Mouse (Mus musculus) forebrain, embryonic 10.5 days (tissue): ENCODE measurements around the gene Accs. TPM values are rescaled to one million over a fixed set of nuclear protein-coding genes. Genes with fewer than 3 reads are reported as not detected.
A peak's percentile ranks its signal among the peaks of the same experiment; 100 is the strongest.

ENCODE experiments used
- DNase-seq: peaks from one replicate; pipeline ENCODE4 v3.0.0-alpha.2; 2017; ENCODE audit warnings: low spot score; ENCODE audit errors: extremely low spot score
- H3K27ac ChIP-seq: fragments of 300-500 bp; sonication (generic); 2 replicates; pipeline ENCODE4 v1.5.1; 2016; ENCODE audit warnings: mild to moderate bottlenecking
- H3K27me3 ChIP-seq: fragments of 300-500 bp; sonication (generic); 2 replicates; pipeline ENCODE4 v1.6.1; 2016; ENCODE audit warnings: mild to moderate bottlenecking; ENCODE audit not compliant: poor library complexity, severe bottlenecking
- H3K36me3 ChIP-seq: fragments of 300-500 bp; sonication (generic); replicated peaks from 2 replicates; pipeline ENCODE4 v1.6.1; 2016; ENCODE audit warnings: mild to moderate bottlenecking, moderate library complexity
- H3K4me1 ChIP-seq: fragments of 300-500 bp; sonication (generic); 2 replicates; pipeline ENCODE4 v1.6.1; 2016
- H3K4me3 ChIP-seq: fragments of 300-500 bp; sonication (generic); 2 replicates; pipeline ENCODE4 v1.5.1; 2016; ENCODE audit warnings: mild to moderate bottlenecking, moderate library complexity
- H3K9me3 ChIP-seq: fragments of 300-500 bp; sonication (generic); 2 replicates; pipeline ENCODE4 v1.6.1; 2016; ENCODE audit warnings: mild to moderate bottlenecking, moderate library complexity
- WGBS: fragments of 180-500 bp; shearing (Covaris S2); methylation state at CpG from one replicate; pipeline ENCODE4 v1.1.7; 2016; 5-methylcytosine and 5-hydroxymethylcytosine counted together
- polyA plus RNA-seq: library from polyadenylated mRNA; unstranded; fragments of >200 nt; fragmentation: Nextera tagmentation; extraction: Ambion mirVana; gene quantifications from 2 replicates; pipeline ENCODE4 v1.2.1, GENCODE M21; 2016

The Accs gene
- polyA plus RNA-seq, 1 experiment from 2014 or later = 8.8 TPM

GRCm38 (mm10) chr2:93805523-93805922, 44.2 kb downstream of the Accs start:
- no peak for DNase-seq
- Histone ChIP-seq H3K4me3 (no peak overlapping the region), H3K9me3 (no peaks in the 10 kb centered on the region), H3K27ac (no peak overlapping the region), H3K27me3 (no peaks in the 10 kb centered on the region), H3K36me3 (peaks cover 82% of the 10 kb centered on the region), H3K4me1 (no peaks in the 10 kb centered on the region)
- WGBS = 89% methylated on average over 4 of the region's 4 CpGs

DNA sequence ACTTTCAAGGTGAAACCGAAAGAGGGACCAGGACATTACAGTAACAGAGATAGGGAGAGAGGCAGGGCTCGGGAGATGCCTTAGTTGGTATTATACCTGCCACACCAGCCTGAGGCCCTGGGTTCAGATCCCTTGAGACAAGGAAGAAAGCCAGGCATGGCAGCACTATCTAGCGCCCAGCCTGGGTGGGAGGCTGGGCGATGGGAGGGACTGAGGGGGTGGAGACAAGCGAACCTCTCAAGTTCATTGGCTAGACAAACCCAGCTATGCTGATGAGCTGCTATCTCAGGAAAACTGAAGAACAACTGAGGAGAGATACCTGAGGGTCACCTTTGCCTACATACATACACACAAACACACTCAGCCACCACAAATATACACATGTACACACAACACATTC, 44.7 kb downstream of the Accs start:
- no peak for DNase-seq
- 78% methylated on average over 5 of the region's 5 CpGs for WGBS

DNA sequence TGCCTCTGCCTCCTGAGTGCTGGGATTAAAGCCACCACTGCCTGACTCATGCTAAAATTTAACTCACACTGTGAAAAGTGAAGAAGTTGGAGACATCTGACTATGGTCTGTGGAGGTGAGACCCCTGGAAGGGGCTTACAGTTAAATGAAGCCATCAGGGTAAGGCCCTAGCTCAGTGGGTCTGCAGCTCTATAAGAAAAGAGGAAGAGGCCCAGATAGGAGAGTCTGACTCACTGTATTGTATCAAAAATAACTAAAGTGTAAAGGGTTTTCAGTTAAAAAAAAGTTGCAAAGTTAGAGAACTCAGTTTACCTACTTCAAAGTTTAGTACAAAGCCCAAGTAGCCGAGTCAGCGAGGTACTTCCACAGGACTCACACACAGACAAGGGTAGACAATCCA, 46.8 kb downstream of the Accs start:
- no peak overlapping the region for H3K27ac ChIP-seq
- no peaks in the 10 kb centered on the region for H3K27me3 ChIP-seq
- no peak for DNase-seq
- no peaks in the 10 kb centered on the region for H3K9me3 ChIP-seq
- peaks cover 72% of the 10 kb centered on the region for H3K36me3 ChIP-seq
- H3K4me3 ChIP-seq = no peak overlapping the region
- 99% methylated on average over 2 of the region's 2 CpGs for WGBS
- no peaks in the 10 kb centered on the region for H3K4me1 ChIP-seq

More for the DNA sequence above, 44.7 kb downstream of the Accs start:
- Histone ChIP-seq H3K9me3 (no peaks in the 10 kb centered on the region), H3K27ac (no peak overlapping the region), H3K4me1 (no peaks in the 10 kb centered on the region), H3K27me3 (no peaks in the 10 kb centered on the region), H3K4me3 (no peak overlapping the region), H3K36me3 (peaks cover 81% of the 10 kb centered on the region)

GRCm38 (mm10) chr2:93801097-93801496, 48.6 kb downstream of the Accs start:
- Histone ChIP-seq H3K27me3 (no peaks in the 10 kb centered on the region), H3K9me3 (no peaks in the 10 kb centered on the region), H3K27ac (no peak overlapping the region), H3K4me3 (no peak overlapping the region), H3K36me3 (peaks cover 71% of the 10 kb centered on the region), H3K4me1 (no peaks in the 10 kb centered on the region)
- WGBS = 78% methylated on average over 7 of the region's 7 CpGs
- no peak for DNase-seq

- H3K9me3 ChIP-seq = no peaks in the 10 kb centered on the region
- WGBS = 90% methylated on average over 19 of the region's 19 CpGs
- H3K36me3 ChIP-seq = peaks cover 72% of the 10 kb centered on the region
These were observed 52.5 kb downstream of the Accs start for GRCm38 (mm10) chr2:93797162-93797795.

GRCm38 (mm10) chr2:93794375-93794774, 55.4 kb downstream of the Accs start:
- Histone ChIP-seq H3K9me3 (no peaks in the 10 kb centered on the region), H3K27ac (no peak overlapping the region), H3K36me3 (peaks cover 68% of the 10 kb centered on the region), H3K27me3 (no peaks in the 10 kb centered on the region), H3K4me3 (no peak overlapping the region), H3K4me1 (peaks cover 6% of the 10 kb centered on the region; the same call in 1 of the 2 replicates)
- no peak for DNase-seq
- WGBS = 93% methylated on average over 5 of the region's 5 CpGs

More at GRCm38 (mm10) chr2:93797162-93797795, 52.5 kb downstream of the Accs start:
- H3K4me3 ChIP-seq = no peak overlapping the region
- no peaks in the 10 kb centered on the region for H3K4me1 ChIP-seq
- H3K27ac ChIP-seq = no peak overlapping the region
- no peak for DNase-seq
- no peaks in the 10 kb centered on the region for H3K27me3 ChIP-seq

GRCm38 (mm10) chr2:93791516-93792499, 57.9 kb downstream of the Accs start:
- Histone ChIP-seq H3K36me3 (peaks cover 60% of the 10 kb centered on the region), H3K4me1 (peaks cover 6% of the 10 kb centered on the region; the same call in 1 of the 2 replicates), H3K4me3 (no peak overlapping the region), H3K27me3 (no peaks in the 10 kb centered on the region), H3K9me3 (no peaks in the 10 kb centered on the region), H3K27ac (0 out of 2 replicates have a peak overlapping the region, but pooled peaks have one; percentile 15)
- 73% methylated on average over 13 of the region's 13 CpGs for WGBS
- DNase-seq = no peak

- H3K4me1 ChIP-seq = peaks cover 9% of the 10 kb centered on the region
- no peak overlapping the region for H3K27ac ChIP-seq
- peaks cover 52% of the 10 kb centered on the region for H3K36me3 ChIP-seq
- DNase-seq = no peak
- no peaks in the 10 kb centered on the region for H3K9me3 ChIP-seq
- no peak overlapping the region for H3K4me3 ChIP-seq
- 89% methylated on average over 4 of the region's 4 CpGs for WGBS
- no peaks in the 10 kb centered on the region for H3K27me3 ChIP-seq
These were observed 58.9 kb downstream of the Accs start for GRCm38 (mm10) chr2:93790798-93791345.

DNA sequence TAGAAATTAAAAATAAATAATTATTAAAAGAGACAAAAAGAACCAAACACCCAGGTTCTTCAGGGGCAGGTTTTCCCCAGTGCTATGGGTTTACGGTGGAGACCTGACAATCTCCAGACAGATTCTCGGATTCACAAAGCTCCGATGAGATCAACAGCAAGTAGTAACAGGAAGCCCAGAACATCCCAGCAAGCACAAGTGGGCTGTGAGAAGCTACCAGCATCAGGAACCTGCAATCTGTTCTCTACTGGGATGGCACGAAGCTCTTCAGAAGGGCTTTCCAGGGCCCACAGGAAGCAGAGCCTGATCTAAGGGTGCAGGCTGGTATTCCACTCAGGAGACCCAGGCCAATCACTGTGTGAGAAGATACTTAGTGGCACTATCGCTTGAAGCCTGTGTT, 61.2 kb downstream of the Accs start:
- H3K4me1 ChIP-seq = peaks cover 28% of the 10 kb centered on the region
- H3K9me3 ChIP-seq = no peaks in the 10 kb centered on the region
- no peak for DNase-seq
- no peaks in the 10 kb centered on the region for H3K27me3 ChIP-seq
- H3K4me3 ChIP-seq = no peak overlapping the region
- no peak overlapping the region for H3K27ac ChIP-seq
- WGBS = 87% methylated on average over 5 of the region's 5 CpGs
- H3K36me3 ChIP-seq = peaks cover 29% of the 10 kb centered on the region

- Histone ChIP-seq H3K27ac (no peak overlapping the region), H3K36me3 (peaks cover 16% of the 10 kb centered on the region)
- WGBS = 38% methylated on average over 4 of the region's 4 CpGs
These were observed 63.6 kb downstream of the Accs start for GRCm38 (mm10) chr2:93786175-93786574.

DNA sequence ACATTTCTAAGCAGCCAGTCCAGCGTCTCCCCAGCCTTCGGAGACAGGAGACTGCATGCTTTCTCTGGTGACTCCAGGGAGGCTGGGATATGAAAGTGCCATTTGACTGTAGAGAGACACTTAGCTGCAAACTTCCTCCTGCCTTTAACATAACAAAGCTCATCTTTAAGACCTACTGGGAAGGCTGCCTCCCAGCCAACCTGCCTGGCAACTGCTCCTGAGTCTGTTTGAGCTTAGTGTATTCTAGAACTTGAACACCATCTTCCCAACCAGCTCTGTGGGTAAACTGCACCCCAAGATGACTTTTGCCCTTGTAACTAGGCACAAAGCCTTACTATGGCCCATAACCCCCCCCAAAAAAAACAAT, 64.3 kb downstream of the Accs start:
- H3K27me3 ChIP-seq = no peaks in the 10 kb centered on the region
- no peak for DNase-seq
- peaks cover 18% of the 10 kb centered on the region for H3K36me3 ChIP-seq
- peak overlapping the region; percentile 64; the same call in 1 of the 2 replicates for H3K27ac ChIP-seq
- H3K4me3 ChIP-seq = no peak overlapping the region
- no peaks in the 10 kb centered on the region for H3K9me3 ChIP-seq
- peaks cover 25% of the 10 kb centered on the region for H3K4me1 ChIP-seq
- 38% methylated on average over 2 of the region's 2 CpGs for WGBS

More at GRCm38 (mm10) chr2:93786175-93786574, 63.6 kb downstream of the Accs start:
- no peaks in the 10 kb centered on the region for H3K27me3 ChIP-seq
- no peaks in the 10 kb centered on the region for H3K9me3 ChIP-seq
- DNase-seq = peak; percentile 70
- no peak overlapping the region for H3K4me3 ChIP-seq
- H3K4me1 ChIP-seq = peaks cover 22% of the 10 kb centered on the region

DNA sequence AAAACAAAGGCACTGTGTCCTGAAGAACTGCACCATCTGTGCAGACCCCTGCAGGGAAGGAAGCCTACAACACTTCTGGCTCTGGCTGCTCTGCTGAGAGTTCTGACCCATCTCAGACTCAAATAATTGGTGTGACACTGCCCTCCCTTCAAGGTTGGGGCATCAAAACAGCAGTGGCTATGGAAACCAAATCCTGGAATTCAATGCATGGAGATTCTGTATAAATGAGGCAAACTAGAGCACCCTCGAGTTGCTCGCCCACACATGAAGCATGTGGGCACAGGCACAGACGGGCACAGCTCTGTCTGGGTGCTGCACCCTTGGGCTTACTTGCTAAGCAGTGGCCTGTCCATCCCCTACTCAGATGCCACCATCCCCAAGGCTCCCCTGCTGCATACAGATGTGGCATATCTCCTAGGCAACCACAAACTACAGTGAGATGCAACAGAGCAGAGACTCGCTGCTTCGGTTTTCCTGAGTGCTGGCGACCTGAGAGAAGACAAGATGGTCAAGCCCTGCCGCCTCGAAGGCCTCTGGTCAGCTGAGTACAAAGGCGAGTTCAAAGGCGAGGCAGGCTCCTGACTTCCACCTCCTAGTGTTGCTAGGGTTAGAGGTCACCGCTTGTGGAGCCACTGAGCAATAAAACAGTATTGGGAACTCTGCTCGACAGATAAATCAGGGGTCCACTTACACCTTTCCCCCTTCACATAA, 64.9 kb downstream of the Accs start:
- Histone ChIP-seq H3K4me3 (no peak overlapping the region), H3K9me3 (no peaks in the 10 kb centered on the region), H3K27ac (peak overlapping the region; percentile 64), H3K4me1 (peaks cover 30% of the 10 kb centered on the region), H3K27me3 (no peaks in the 10 kb centered on the region), H3K36me3 (peaks cover 13% of the 10 kb centered on the region)
- 38% methylated on average over 12 of the region's 12 CpGs for WGBS
- DNase-seq = no peak
